Mouse (Mus musculus): ENCODE data around the gene Ankrd28. TPM values are rescaled to one million over a fixed set of nuclear protein-coding genes. Genes with fewer than 3 reads are reported as not detected.
A peak's percentile ranks its signal among the peaks of the same experiment; 100 is the strongest.

The Ankrd28 gene
- total RNA-seq, 2 experiments from 2014 or later = 47.8 to 51.3 TPM

DNA sequence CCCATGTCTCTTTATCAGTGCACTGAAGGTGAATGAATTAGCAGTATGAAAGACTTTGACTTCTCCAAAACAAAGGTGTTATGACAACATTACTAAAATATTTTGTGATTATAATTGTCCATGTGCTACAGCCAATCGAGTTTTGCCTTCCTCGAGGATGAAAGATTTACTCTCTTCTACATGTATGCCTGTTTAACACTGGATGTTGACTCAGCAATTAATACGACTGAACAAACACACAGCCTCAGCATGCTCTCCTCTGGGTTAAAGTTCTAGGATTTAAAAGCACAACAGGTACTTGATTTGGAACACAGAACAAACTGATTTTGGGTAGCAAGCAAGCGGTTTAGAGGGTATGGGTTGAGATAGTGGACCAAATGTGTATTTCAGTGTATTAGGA lies 1.6 kb upstream of the Ankrd28 start:
- H3K4me3 ChIP-seq = peak overlapping the region; percentile 11; the same call in 1 of the 2 replicates
- intact Hi-C loops (cut with DNase I) = no loop called here
- no peak for TF ChIP-seq CTCF (IDR thresholded peaks at IDR 0.05)
- DNase-seq (ENCODE audit: extremely low spot score in 1 of 2, low spot score in 2 of 2) = no peak
- peak overlapping the region; percentile 79 for H3K27ac ChIP-seq

DNA sequence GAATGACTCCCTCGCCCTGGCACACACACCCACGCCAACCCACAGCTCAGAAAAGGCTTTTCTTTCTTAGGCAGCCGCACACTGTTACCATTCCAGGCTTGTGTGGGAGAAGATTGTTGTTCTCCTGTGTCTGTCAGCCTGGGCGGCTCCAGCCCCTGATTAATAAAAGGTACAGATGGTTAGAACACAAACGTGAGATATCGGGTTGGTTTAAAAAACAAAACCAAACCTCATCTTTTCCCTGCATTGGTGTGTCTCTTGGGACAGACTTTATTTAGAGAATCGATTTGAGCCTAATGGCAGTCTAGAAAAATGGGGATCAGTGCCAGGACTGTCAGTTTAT lies 890 bp upstream of the Ankrd28 start:
- Histone ChIP-seq H3K4me3 (peak overlapping the region; percentile 97), H3K27ac (peak overlapping the region; percentile 79)
- intact Hi-C loops (cut with DNase I) = loop anchor here (1.0 to 2.0 kb wide), 2 partner anchors 26 to 59 kb away; no protein-coding TSS in a partner anchor
- no peak for TF ChIP-seq CTCF (IDR thresholded peaks at IDR 0.05)
- peak; percentile 57 to 61 for DNase-seq (ENCODE audit: extremely low spot score in 1 of 2, low spot score in 2 of 2)

DNA sequence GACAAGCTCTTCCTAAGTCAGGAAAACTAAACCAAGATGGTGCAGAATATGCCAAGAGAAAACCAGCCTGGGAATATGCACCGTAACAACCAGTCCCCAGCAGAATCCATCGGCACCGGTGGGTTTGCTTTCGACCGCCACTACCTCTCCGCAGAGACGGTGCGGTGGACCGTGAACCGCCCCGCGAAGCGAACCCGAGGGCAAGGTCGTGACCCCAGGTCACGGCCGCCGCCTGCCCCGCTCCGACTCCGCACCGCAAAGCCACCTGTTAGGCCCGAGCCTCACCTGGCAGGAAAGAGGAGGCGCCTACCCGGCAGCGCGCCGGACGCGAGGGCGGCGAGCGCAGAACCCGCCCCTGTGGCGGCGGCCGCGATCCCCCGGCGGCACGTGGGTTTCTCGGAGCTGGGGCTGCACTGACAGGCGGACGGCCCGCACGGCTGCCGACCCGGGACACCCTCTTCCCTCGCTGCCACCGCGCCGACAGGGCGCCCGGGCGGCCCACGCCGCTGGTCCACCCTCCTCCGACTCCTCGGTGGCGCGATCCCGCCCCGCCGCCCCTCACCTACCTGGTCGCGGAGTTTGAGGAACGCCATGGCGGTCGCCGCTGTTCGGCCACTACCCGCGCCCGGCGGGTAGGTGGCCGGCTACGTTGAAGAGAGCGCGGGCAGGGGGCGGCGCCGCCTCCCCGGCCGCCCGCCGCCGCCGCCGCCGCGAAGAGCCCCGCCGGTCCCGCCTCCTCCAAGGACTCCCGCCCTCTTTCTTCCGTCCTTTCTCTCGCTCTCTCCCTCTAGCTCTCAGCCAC lies 489 bp downstream of the Ankrd28 start:
- TF ChIP-seq CTCF (IDR thresholded peaks at IDR 0.05) = no peak
- intact Hi-C loops (cut with DNase I) = loop anchor here (2.0 kb wide), 1 partner anchor 61 kb away; no protein-coding TSS in a partner anchor
- Histone ChIP-seq H3K4me3 (peak overlapping the region; percentile 97), H3K27ac (peak overlapping the region; percentile 89)
- peak; percentile 62 to 68 for DNase-seq (ENCODE audit: extremely low spot score in 1 of 2, low spot score in 2 of 2)

DNA sequence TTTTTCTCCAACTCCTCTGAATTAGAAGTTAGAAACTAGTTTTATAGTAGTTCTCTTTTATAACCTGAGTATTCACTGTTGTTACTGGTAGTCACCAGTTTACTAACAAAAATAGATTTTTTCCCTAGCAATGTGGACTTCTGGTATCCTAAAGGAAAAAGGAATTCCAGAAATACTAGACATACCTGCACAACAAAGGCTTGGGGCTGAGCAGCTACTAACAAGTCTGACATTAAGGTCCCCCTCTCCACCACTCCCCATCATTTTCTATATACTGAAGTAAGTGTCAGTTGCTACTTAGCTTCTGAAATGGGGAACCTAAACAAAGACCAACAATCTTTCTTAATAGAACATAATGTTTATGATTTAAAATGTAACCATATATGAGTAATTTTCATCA lies 3.2 kb downstream of the Ankrd28 start:
- H3K27ac ChIP-seq = no peak overlapping the region
- intact Hi-C loops (cut with DNase I) = no loop called here
- DNase-seq (ENCODE audit: extremely low spot score in 1 of 2, low spot score in 2 of 2) = no peak
- no peak for TF ChIP-seq CTCF (IDR thresholded peaks at IDR 0.05)
- no peak overlapping the region for H3K4me3 ChIP-seq

DNA sequence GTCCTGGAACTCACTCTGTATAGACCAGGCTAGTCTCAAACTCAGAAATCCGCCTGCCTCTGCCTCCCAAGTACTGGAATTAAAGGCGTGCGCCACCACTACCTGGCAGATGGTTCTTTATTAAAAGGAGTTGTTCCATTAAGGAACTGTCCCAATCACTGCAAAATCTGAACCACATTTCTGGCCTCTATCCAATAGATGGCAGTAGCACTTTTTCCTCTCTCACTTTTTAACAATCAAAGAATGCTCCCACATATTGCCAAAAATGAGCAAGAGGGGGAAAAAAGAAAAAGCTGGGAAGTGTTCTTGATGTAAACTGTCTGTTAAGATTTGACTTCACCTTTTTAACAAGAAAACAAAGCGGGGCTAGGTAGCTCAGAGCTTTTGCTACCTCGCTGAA lies 20.5 kb downstream of the Ankrd28 start:
- intact Hi-C loops (cut with DNase I) = no loop called here
- DNase-seq (ENCODE audit: extremely low spot score in 1 of 2, low spot score in 2 of 2) = no peak
- Histone ChIP-seq H3K27ac (no peak overlapping the region), H3K4me3 (no peak overlapping the region)
- no peak for TF ChIP-seq CTCF (IDR thresholded peaks at IDR 0.05)

DNA sequence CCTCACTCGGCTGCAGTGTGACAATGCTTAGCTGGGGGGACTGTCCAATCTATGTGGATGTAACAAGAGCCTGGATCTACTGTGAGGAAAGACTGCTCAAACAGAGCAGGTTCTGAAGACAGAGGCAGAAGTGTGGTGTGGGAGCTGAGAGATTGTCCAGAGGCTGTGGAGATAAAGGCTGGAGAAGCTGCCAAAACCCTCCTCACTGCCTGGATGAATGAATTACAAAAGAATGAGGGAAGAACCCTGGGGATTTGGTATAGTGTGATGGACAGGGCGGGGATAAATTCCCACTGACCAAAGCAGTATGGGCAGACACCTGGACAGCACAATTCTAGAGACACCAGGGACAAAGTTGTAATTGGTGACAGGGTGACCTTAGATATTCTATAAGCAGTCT lies 26.7 kb downstream of the Ankrd28 start:
- TF ChIP-seq CTCF (IDR thresholded peaks at IDR 0.05) = no peak
- no peak for DNase-seq (ENCODE audit: extremely low spot score in 1 of 2, low spot score in 2 of 2)
- Histone ChIP-seq H3K4me3 (no peak overlapping the region), H3K27ac (no peak overlapping the region)
- intact Hi-C loops (cut with DNase I) = no loop called here

DNA sequence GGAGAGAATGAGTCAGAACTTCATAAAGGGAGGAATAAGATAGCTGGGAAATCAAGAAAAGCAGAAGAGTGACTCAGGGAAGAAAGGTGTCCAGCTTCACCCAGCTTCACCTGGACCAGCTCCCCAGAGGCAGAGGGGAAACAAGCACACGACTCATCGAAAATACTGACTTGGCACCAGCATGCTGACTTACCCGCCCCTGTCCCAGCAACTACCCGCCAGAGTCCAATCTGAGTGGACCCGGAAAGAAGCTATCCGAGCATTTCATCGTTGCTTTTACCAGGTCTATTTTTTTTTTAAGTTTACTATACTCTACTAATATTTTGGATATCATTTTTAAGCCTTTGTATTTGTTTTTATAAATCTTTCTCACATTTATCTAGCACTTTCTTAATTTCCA lies 29.5 kb downstream of the Ankrd28 start:
- TF ChIP-seq CTCF (IDR thresholded peaks at IDR 0.05) = no peak
- intact Hi-C loops (cut with DNase I) = no loop called here
- no peak for DNase-seq (ENCODE audit: extremely low spot score in 1 of 2, low spot score in 2 of 2)
- Histone ChIP-seq H3K27ac (no peak overlapping the region), H3K4me3 (no peak overlapping the region)

DNA sequence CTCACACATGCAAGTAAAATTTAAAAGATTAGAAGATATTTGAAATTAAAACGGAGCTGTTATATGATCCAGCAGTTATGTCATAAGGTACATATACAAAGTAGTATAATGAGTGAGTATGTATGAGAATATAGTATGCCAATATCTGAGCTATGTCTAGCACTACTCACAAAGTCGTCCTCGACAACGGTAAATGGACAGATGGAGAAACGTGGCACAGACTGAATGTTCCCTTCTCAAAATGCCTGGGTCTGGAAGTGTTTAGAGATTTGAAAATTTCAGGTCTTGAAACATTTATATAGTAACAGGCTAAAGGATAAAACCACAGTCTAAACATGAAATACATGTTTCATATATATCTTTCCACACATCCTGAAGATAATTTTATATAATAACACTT lies 30.0 kb downstream of the Ankrd28 start:
- intact Hi-C loops (cut with DNase I) = no loop called here
- no peak overlapping the region for H3K4me3 ChIP-seq
- no peak for DNase-seq (ENCODE audit: extremely low spot score in 1 of 2, low spot score in 2 of 2)
- TF ChIP-seq CTCF (IDR thresholded peaks at IDR 0.05) = no peak
- H3K27ac ChIP-seq = no peak overlapping the region

DNA sequence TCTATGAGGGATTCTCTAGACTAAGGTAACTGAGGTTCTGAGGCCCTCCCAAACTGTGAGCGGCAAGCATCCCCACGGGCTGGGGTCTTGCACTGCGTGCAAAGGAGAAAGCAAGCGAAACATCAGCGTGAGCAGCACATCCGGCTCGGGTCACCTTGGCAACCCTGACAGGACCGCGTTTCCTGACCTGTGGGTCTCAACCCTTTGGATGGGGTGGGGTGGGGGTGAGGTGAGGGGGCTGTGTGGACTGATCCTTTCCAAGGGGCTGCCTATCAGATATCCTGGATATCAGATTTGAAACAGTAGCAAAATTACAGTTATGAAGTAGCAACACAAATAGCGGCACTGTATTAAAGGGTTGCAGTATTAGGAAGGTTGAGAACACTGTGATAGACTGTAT lies 31.5 kb downstream of the Ankrd28 start:
- Histone ChIP-seq H3K4me3 (no peak overlapping the region), H3K27ac (no peak overlapping the region)
- no peak for TF ChIP-seq CTCF (IDR thresholded peaks at IDR 0.05)
- DNase-seq (ENCODE audit: extremely low spot score in 1 of 2, low spot score in 2 of 2) = no peak
- intact Hi-C loops (cut with DNase I) = no loop called here

DNA sequence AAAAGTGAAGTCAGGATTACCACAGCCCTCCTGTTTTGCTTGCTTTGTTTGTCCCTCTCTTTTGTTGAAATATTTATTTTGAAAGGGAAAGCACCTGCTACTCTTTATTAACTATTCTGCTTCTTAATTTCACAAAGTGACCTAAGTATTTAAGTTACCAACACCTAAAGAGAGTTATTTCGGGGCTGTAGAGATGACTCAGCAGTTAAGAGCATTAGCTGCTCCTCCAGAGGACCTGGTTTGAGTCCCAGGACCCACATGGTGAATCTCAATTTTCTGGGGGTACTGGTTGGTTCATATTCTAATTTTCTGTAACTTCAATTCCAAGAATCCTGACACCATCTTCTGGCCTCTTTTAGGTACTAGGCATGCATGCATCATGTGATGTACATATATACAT lies 34.9 kb downstream of the Ankrd28 start:
- intact Hi-C loops (cut with DNase I) = loop anchor here (1.0 to 2.0 kb wide), 2 partner anchors 147 to 281 kb away; no protein-coding TSS in a partner anchor
- no peak overlapping the region for H3K27ac ChIP-seq
- no peak for DNase-seq (ENCODE audit: extremely low spot score in 1 of 2, low spot score in 2 of 2)
- TF ChIP-seq CTCF (IDR thresholded peaks at IDR 0.05) = no peak
- H3K4me3 ChIP-seq = no peak overlapping the region

DNA sequence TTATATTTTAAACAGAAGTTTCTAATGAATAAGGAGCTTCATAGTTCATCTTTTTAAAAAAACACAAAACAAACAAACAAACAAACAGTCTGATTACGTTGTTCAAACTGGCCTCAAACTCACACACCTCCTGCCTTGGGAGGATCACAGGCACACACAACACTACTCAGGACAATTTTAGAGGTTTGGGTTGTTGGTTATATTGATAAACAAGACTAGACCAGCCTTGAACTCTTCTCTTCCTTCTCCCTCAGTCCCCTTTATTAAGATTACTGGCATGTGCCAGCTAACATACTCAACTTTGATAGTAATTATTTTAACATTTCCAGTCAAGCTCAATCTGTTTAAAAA lies 35.7 kb downstream of the Ankrd28 start:
- no peak for TF ChIP-seq CTCF (IDR thresholded peaks at IDR 0.05)
- Histone ChIP-seq H3K4me3 (no peak overlapping the region), H3K27ac (no peak overlapping the region)
- intact Hi-C loops (cut with DNase I) = loop anchor here (1.0 to 2.0 kb wide), 3 partner anchors 148 to 282 kb away; no protein-coding TSS in a partner anchor
- no peak for DNase-seq (ENCODE audit: extremely low spot score in 1 of 2, low spot score in 2 of 2)

DNA sequence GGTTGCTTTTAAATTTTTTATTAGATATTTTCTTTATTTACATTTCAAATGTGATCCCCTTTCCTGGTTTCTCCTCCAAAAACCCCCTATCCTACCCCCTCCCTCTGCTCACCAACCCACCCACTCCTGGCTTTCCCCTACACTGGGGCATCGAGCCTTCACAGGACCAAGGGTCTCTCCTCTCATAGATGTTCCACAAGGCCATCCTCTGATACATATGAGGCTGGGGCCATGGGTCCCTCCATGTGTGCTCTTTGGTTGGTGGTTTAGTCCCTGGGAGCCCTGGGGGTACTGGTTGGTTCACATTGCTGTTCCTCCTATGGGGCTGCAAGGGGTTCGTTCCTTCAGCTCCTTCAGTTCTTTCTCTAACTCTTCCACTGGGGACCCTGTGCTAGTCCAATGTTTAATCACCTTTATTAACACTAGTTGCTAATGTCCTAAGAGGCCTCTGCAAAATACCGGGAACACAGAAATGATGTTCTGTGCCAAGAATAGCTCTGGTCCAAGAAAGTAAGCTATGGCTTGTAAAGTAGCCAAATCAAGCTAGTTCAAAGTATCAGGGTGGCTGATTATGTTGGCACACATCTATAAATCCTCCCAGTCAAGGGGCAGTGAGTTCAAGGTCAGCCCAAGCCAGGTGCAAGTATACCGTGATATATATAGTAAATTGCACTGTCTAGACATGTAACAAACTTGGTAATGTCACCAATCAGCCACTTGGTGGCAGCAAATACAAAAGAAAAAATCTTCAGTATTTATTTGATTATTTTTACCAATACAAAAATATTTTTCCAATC lies 36.3 kb downstream of the Ankrd28 start:
- no peak overlapping the region for H3K27ac ChIP-seq
- peak; percentile 60 for TF ChIP-seq CTCF (IDR thresholded peaks at IDR 0.05)
- intact Hi-C loops (cut with DNase I) = loop anchor here (1.0 to 2.0 kb wide), 2 partner anchors 238 to 283 kb away; no protein-coding TSS in a partner anchor
- no peak overlapping the region for H3K4me3 ChIP-seq
- DNase-seq (ENCODE audit: extremely low spot score in 1 of 2, low spot score in 2 of 2) = no peak
